Mouse (Mus musculus): ENCODE measurements at regions not wholly inside any gene's neighbourhood (a gene's known extent, or its start where the extent isn't known, plus 50 kb on each side); places are given as distances from the start of the nearest gene placed in this dataset.

GRCm38 (mm10) chr14:76929562-76929961 is 107.0 kb upstream of the Ccdc122 start:
- TF ChIP-seq CTCF (IDR thresholded peaks at IDR 0.05; ENCODE audit: extremely low read depth, insufficient read depth, low read length) (no peak), POLR2A (IDR thresholded peaks at IDR 0.05; ENCODE audit: extremely low read depth, insufficient read depth, low read length) (no peak)
